Mouse (Mus musculus): Measurements from ENCODE around the gene Esr1.

- TF ChIP-seq CTCF (IDR thresholded peaks at IDR 0.05; ENCODE audit: control insufficient read depth, insufficient read depth, insufficient replicate concordance, low read depth, low read length) (no peak), POLR2A (IDR thresholded peaks at IDR 0.05; ENCODE audit: control insufficient read depth, low read depth, low read length) (no peak)
Observed at GRCm38 (mm10) chr10:4924391-4924790, 313.0 kb downstream of the Esr1 start.
